Mouse (Mus musculus): ENCODE results near the gene Setd2.

DNA sequence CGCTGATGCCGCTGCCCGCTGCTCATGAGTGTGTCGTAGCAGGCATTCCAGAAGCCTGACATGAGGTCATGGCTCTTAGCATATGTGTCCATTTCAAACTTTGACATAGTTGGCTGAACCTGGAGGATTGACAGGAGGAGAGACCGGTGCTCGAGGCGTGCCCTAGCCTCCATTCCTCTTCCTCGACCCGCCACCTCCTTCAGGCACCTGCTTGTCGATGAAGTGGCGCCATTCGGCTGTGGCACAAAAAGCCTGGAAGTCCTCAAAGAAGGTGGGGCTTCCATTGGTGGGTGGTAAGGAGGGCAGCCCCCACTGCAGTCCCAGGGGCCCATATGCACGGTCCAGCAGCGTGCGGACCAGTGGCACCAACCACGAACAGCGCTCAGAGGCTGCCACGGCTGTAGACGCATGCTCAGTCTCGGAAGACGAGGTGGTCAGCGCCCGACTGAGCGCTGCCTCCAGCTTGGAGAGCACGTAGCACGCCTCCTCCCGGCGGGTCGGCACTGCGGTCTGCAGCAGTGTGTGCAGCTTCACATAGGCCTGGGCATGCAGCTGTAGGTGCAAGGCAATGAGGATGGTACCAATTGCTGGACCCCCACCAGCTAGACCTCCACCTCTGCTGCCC is 99.4 kb downstream of the Setd2 start:
- no peak for TF ChIP-seq CTCF (IDR thresholded peaks at IDR 0.05; ENCODE audit: low read depth, low read length)
- no peak for TF ChIP-seq POLR2A (IDR thresholded peaks at IDR 0.05; ENCODE audit: extremely low read depth, insufficient read depth, low read length)
